Mouse (Mus musculus) layer of hippocampus, adult 9-10 months (tissue): ENCODE data around the gene Ndufaf2.

Experiments used
- DNase-seq: peaks from one replicate; pipeline ENCODE4 v3.0.0; 2022; ENCODE audit warnings: low spot score

Ndufaf2 gene

GRCm38 (mm10) chr13:107961972-107962371 is 196.5 kb downstream of the Ndufaf2 start:
- no peak for DNase-seq

- no peak for DNase-seq
Measured at GRCm38 (mm10) chr13:107961501-107961900, 196.9 kb downstream of the Ndufaf2 start.

- no peak for DNase-seq
Measured at GRCm38 (mm10) chr13:107960549-107960948, 197.9 kb downstream of the Ndufaf2 start.

GRCm38 (mm10) chr13:107959891-107960290 is 198.5 kb downstream of the Ndufaf2 start:
- DNase-seq, result no peak

GRCm38 (mm10) chr13:107956246-107956645 is 202.2 kb downstream of the Ndufaf2 start:
- no peak for DNase-seq

GRCm38 (mm10) chr13:107955327-107956110 is 202.9 kb downstream of the Ndufaf2 start:
- no peak for DNase-seq

GRCm38 (mm10) chr13:107954445-107955261 is 203.8 kb downstream of the Ndufaf2 start:
- no peak for DNase-seq

- DNase-seq, result no peak
Measured at GRCm38 (mm10) chr13:107954100-107954444, 204.4 kb downstream of the Ndufaf2 start.
